Mouse (Mus musculus): ENCODE results near the gene Opalin. TPM values are rescaled to one million over a fixed set of nuclear protein-coding genes. Genes with fewer than 3 reads are reported as not detected.

The Opalin gene
- polyA plus RNA-seq, 1 experiment, result not detected

- H3K4me3 ChIP-seq (ENCODE audit: insufficient read depth, low read depth, low read length), result no peak overlapping the region
- H3K36me3 ChIP-seq (ENCODE audit: control insufficient read depth, insufficient read depth, low read length), result no peaks in the 10 kb centered on the region
- DNase-seq, result no peak
- no peak overlapping the region for H3K27ac ChIP-seq (ENCODE audit: insufficient read depth, low read depth, low read length)
- H3K27me3 ChIP-seq (replicated peaks; ENCODE audit: control insufficient read depth, insufficient read depth, low read length), result no peaks in the 10 kb centered on the region
- 72% methylated on average over 4 of the region's 4 CpGs for WGBS
- H3K4me1 ChIP-seq (ENCODE audit: control insufficient read depth, insufficient read depth, low read length), result no peaks in the 10 kb centered on the region
- TF ChIP-seq POLR2A (IDR thresholded peaks at IDR 0.05; ENCODE audit: low read depth, low read length) (no peak), CTCF (conservative IDR thresholded peaks at IDR 0.05; ENCODE audit: insufficient read depth, insufficient read length, low read depth, low read length) (no peak)
These were observed 20.1 kb upstream of the Opalin start for GRCm38 (mm10) chr19:41097038-41097437.

- no peak for TF ChIP-seq POLR2A (IDR thresholded peaks at IDR 0.05; ENCODE audit: low read depth, low read length)
- no peak for TF ChIP-seq CTCF (conservative IDR thresholded peaks at IDR 0.05; ENCODE audit: insufficient read depth, insufficient read length, low read depth, low read length)
- no peak for DNase-seq
- H3K4me1 ChIP-seq (ENCODE audit: control insufficient read depth, insufficient read depth, low read length), result no peaks in the 10 kb centered on the region
These were observed 15.0 kb upstream of the Opalin start for GRCm38 (mm10) chr19:41091901-41092300.

GRCm38 (mm10) chr19:41089833-41090232 is 12.9 kb upstream of the Opalin start:
- Histone ChIP-seq H3K27me3 (replicated peaks; ENCODE audit: control insufficient read depth, insufficient read depth, low read length) (no peaks in the 10 kb centered on the region), H3K27ac (ENCODE audit: insufficient read depth, low read depth, low read length) (no peak overlapping the region), H3K36me3 (ENCODE audit: control insufficient read depth, insufficient read depth, low read length) (no peaks in the 10 kb centered on the region), H3K4me1 (ENCODE audit: control insufficient read depth, insufficient read depth, low read length) (no peaks in the 10 kb centered on the region), H3K4me3 (ENCODE audit: insufficient read depth, low read depth, low read length) (no peak overlapping the region)
- TF ChIP-seq POLR2A (IDR thresholded peaks at IDR 0.05; ENCODE audit: low read depth, low read length), result no peak
- peak; percentile 84 for TF ChIP-seq CTCF (conservative IDR thresholded peaks at IDR 0.05; ENCODE audit: insufficient read depth, insufficient read length, low read depth, low read length)
- peak; percentile 45 for DNase-seq
- 8% methylated on average over 5 of the region's 5 CpGs for WGBS

More at GRCm38 (mm10) chr19:41091901-41092300, 15.0 kb upstream of the Opalin start:
- 77% methylated on average over 2 of the region's 2 CpGs for WGBS
- H3K4me3 ChIP-seq (ENCODE audit: insufficient read depth, low read depth, low read length), result no peak overlapping the region
- H3K36me3 ChIP-seq (ENCODE audit: control insufficient read depth, insufficient read depth, low read length), result no peaks in the 10 kb centered on the region
- H3K27me3 ChIP-seq (replicated peaks; ENCODE audit: control insufficient read depth, insufficient read depth, low read length), result no peaks in the 10 kb centered on the region
- no peak overlapping the region for H3K27ac ChIP-seq (ENCODE audit: insufficient read depth, low read depth, low read length)

- TF ChIP-seq POLR2A (IDR thresholded peaks at IDR 0.05; ENCODE audit: low read depth, low read length), result no peak
- no peak for TF ChIP-seq CTCF (conservative IDR thresholded peaks at IDR 0.05; ENCODE audit: insufficient read depth, insufficient read length, low read depth, low read length)
- Histone ChIP-seq H3K36me3 (ENCODE audit: control insufficient read depth, insufficient read depth, low read length) (no peaks in the 10 kb centered on the region), H3K27me3 (replicated peaks; ENCODE audit: control insufficient read depth, insufficient read depth, low read length) (no peaks in the 10 kb centered on the region), H3K4me3 (ENCODE audit: insufficient read depth, low read depth, low read length) (no peak overlapping the region), H3K4me1 (ENCODE audit: control insufficient read depth, insufficient read depth, low read length) (no peaks in the 10 kb centered on the region), H3K27ac (ENCODE audit: insufficient read depth, low read depth, low read length) (no peak overlapping the region)
- WGBS, result 38% methylated on average over 18 of the region's 18 CpGs
- DNase-seq, result no peak
These were observed 11.6 kb upstream of the Opalin start for GRCm38 (mm10) chr19:41088491-41088890.

- 35% methylated on average over 4 of the region's 4 CpGs for WGBS
- H3K27ac ChIP-seq (ENCODE audit: insufficient read depth, low read depth, low read length), result no peak overlapping the region
- H3K27me3 ChIP-seq (replicated peaks; ENCODE audit: control insufficient read depth, insufficient read depth, low read length), result no peaks in the 10 kb centered on the region
- H3K4me1 ChIP-seq (ENCODE audit: control insufficient read depth, insufficient read depth, low read length), result no peaks in the 10 kb centered on the region
- TF ChIP-seq POLR2A (IDR thresholded peaks at IDR 0.05; ENCODE audit: low read depth, low read length) (no peak), CTCF (conservative IDR thresholded peaks at IDR 0.05; ENCODE audit: insufficient read depth, insufficient read length, low read depth, low read length) (no peak)
- H3K4me3 ChIP-seq (ENCODE audit: insufficient read depth, low read depth, low read length), result no peak overlapping the region
- DNase-seq, result no peak
- H3K36me3 ChIP-seq (ENCODE audit: control insufficient read depth, insufficient read depth, low read length), result no peaks in the 10 kb centered on the region
These were observed 11.0 kb upstream of the Opalin start for GRCm38 (mm10) chr19:41087901-41088300.

DNA sequence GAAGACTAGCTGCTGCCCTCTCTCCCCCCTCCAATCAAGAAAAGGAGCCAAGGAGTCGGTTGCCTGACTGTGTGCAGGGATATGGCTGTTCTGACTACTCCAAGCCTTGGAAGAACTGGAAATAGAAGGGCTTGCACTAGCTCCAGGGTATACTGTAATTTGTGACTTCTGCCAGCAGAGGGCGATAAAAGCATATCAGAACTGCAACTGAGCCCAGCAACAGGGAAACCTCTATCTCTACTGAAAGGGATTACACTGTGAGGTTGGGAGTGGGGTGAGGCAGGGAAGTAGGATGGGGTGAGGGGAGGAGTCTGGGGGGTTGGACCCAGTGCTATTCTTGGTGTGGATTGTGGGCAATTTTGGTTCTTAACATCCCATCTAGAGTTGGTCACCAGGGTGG is 9.8 kb upstream of the Opalin start:
- Histone ChIP-seq H3K27ac (ENCODE audit: insufficient read depth, low read depth, low read length) (no peak overlapping the region), H3K4me1 (ENCODE audit: control insufficient read depth, insufficient read depth, low read length) (no peaks in the 10 kb centered on the region), H3K4me3 (ENCODE audit: insufficient read depth, low read depth, low read length) (no peak overlapping the region), H3K27me3 (replicated peaks; ENCODE audit: control insufficient read depth, insufficient read depth, low read length) (no peaks in the 10 kb centered on the region), H3K36me3 (ENCODE audit: control insufficient read depth, insufficient read depth, low read length) (no peaks in the 10 kb centered on the region)
- peak; percentile 61 for TF ChIP-seq CTCF (conservative IDR thresholded peaks at IDR 0.05; ENCODE audit: insufficient read depth, insufficient read length, low read depth, low read length)
- TF ChIP-seq POLR2A (IDR thresholded peaks at IDR 0.05; ENCODE audit: low read depth, low read length), result no peak
- WGBS, result 3% methylated on average over 2 of the region's 2 CpGs
- peak; percentile 72 for DNase-seq

- Histone ChIP-seq H3K4me1 (ENCODE audit: control insufficient read depth, insufficient read depth, low read length) (no peaks in the 10 kb centered on the region), H3K27ac (ENCODE audit: insufficient read depth, low read depth, low read length) (no peak overlapping the region), H3K27me3 (replicated peaks; ENCODE audit: control insufficient read depth, insufficient read depth, low read length) (no peaks in the 10 kb centered on the region), H3K36me3 (ENCODE audit: control insufficient read depth, insufficient read depth, low read length) (no peaks in the 10 kb centered on the region), H3K4me3 (ENCODE audit: insufficient read depth, low read depth, low read length) (no peak overlapping the region)
- DNase-seq, result no peak
- TF ChIP-seq CTCF (conservative IDR thresholded peaks at IDR 0.05; ENCODE audit: insufficient read depth, insufficient read length, low read depth, low read length), result no peak
- no peak for TF ChIP-seq POLR2A (IDR thresholded peaks at IDR 0.05; ENCODE audit: low read depth, low read length)
- WGBS, result 92% methylated on average over 6 of the region's 6 CpGs
These were observed 9.4 kb upstream of the Opalin start for GRCm38 (mm10) chr19:41086289-41086688.

Measured in kidney, adult 2 months (tissue).